Mouse (Mus musculus) midbrain, embryonic 15.5 days (tissue): ENCODE measurements around the gene Memo1. TPM values are rescaled to one million over a fixed set of nuclear protein-coding genes. Genes with fewer than 3 reads are reported as not detected.
"Not testable (repeated sequence)": the region's sequence is repeated elsewhere in the genome, so short reads cannot be mapped to it uniquely, and the experiment has no call there.

Experiments
- ATAC-seq: fragments of 200-750 bp; cut with Nextera tagmentation; replicated peaks from 2 replicates; pipeline ENCODE4 v1.8.0; 2017; ENCODE audit warnings: moderate TSS enrichment
- H3K27ac ChIP-seq: fragments of 300-500 bp; sonication (generic); 2 replicates; pipeline ENCODE4 v1.5.1; 2015; ENCODE audit warnings: mild to moderate bottlenecking, inconsistent platforms
- H3K27me3 ChIP-seq: fragments of 300-500 bp; sonication (generic); replicated peaks from 2 replicates; pipeline ENCODE4 v1.6.1; 2015; ENCODE audit warnings: inconsistent platforms
- H3K36me3 ChIP-seq: fragments of 300-500 bp; sonication (generic); replicated peaks from 2 replicates; pipeline ENCODE4 v1.6.1; 2015; ENCODE audit warnings: inconsistent platforms
- H3K4me1 ChIP-seq: fragments of 300-500 bp; sonication (generic); 2 replicates; pipeline ENCODE4 v1.6.1; 2015; ENCODE audit warnings: inconsistent platforms
- H3K4me2 ChIP-seq: fragments of 300-500 bp; sonication (generic); 2 replicates; pipeline ENCODE4 v1.6.1; 2015; ENCODE audit warnings: inconsistent platforms, mild to moderate bottlenecking, moderate library complexity
- H3K4me3 ChIP-seq: fragments of 300-500 bp; sonication (generic); 2 replicates; pipeline ENCODE4 v1.5.1; 2015; ENCODE audit warnings: mild to moderate bottlenecking, inconsistent platforms
- H3K9ac ChIP-seq: fragments of 300-500 bp; sonication (generic); 2 replicates; pipeline ENCODE4 v1.6.1; 2015; ENCODE audit warnings: mild to moderate bottlenecking, inconsistent platforms
- H3K9me3 ChIP-seq: fragments of 300-500 bp; sonication (generic); 2 replicates; pipeline ENCODE4 v1.6.1; 2016; ENCODE audit warnings: inconsistent platforms
- WGBS: fragments of 180-500 bp; shearing (Covaris S2); methylation state at CpG from one replicate; pipeline ENCODE4 v1.1.7; 2015; ENCODE audit warnings: mixed read lengths; 5-methylcytosine and 5-hydroxymethylcytosine counted together
- polyA plus RNA-seq: library from polyadenylated mRNA; unstranded; fragments of >200 nt; fragmentation: Nextera tagmentation; extraction: Ambion mirVana; gene quantifications from 2 replicates; pipeline ENCODE4 v1.2.1, GENCODE M21; 2015

Memo1 gene
- polyA plus RNA-seq, 1 experiment from 2014 or later, result 57.8 TPM

- 56% methylated on average over 5 of the region's 5 CpGs for WGBS
- Histone ChIP-seq H3K4me2 (no peak overlapping the region), H3K9ac (no peak overlapping the region), H3K4me1 (no peaks in the 10 kb centered on the region), H3K4me3 (no peak overlapping the region), H3K27ac (no peak overlapping the region), H3K36me3 (no peaks in the 10 kb centered on the region), H3K9me3 (no peaks in the 10 kb centered on the region), H3K27me3 (no peaks in the 10 kb centered on the region)
- ATAC-seq, result no peak
Observed at GRCm38 (mm10) chr17:74209143-74209908, 86.0 kb downstream of the Memo1 start.

- H3K27me3 ChIP-seq, result no peaks in the 10 kb centered on the region
- no peaks in the 10 kb centered on the region for H3K36me3 ChIP-seq
- WGBS, result 56% methylated on average over 2 of the region's 2 CpGs
- no peaks in the 10 kb centered on the region for H3K9me3 ChIP-seq
- ATAC-seq, result no peak
- H3K4me2 ChIP-seq, result no peak overlapping the region
- no peaks in the 10 kb centered on the region for H3K4me1 ChIP-seq
- H3K4me3 ChIP-seq, result no peak overlapping the region
- no peak overlapping the region for H3K27ac ChIP-seq
- H3K9ac ChIP-seq, result no peak overlapping the region
Observed at GRCm38 (mm10) chr17:74195943-74196342, 99.4 kb downstream of the Memo1 start.

GRCm38 (mm10) chr17:74194755-74195154, 100.6 kb downstream of the Memo1 start:
- H3K27ac ChIP-seq, result no peak overlapping the region
- no peaks in the 10 kb centered on the region for H3K4me1 ChIP-seq
- no peaks in the 10 kb centered on the region for H3K27me3 ChIP-seq
- WGBS, result 80% methylated on average over 9 of the region's 9 CpGs
- H3K9me3 ChIP-seq, result no peaks in the 10 kb centered on the region
- no peak overlapping the region for H3K4me2 ChIP-seq
- H3K4me3 ChIP-seq, result no peak overlapping the region
- H3K9ac ChIP-seq, result no peak overlapping the region
- no peaks in the 10 kb centered on the region for H3K36me3 ChIP-seq
- ATAC-seq, result no peak

- Histone ChIP-seq H3K27ac (no peak overlapping the region), H3K4me2 (no peak overlapping the region), H3K9me3 (no peaks in the 10 kb centered on the region), H3K4me1 (no peaks in the 10 kb centered on the region), H3K9ac (no peak overlapping the region), H3K36me3 (no peaks in the 10 kb centered on the region), H3K4me3 (no peak overlapping the region), H3K27me3 (no peaks in the 10 kb centered on the region)
- no peak for ATAC-seq
- 71% methylated on average over 1 of the region's 1 CpGs for WGBS
Observed at GRCm38 (mm10) chr17:74193463-74193862, 101.9 kb downstream of the Memo1 start.

GRCm38 (mm10) chr17:74191446-74191845, 103.9 kb downstream of the Memo1 start:
- Histone ChIP-seq H3K9ac (no peak overlapping the region), H3K27me3 (no peaks in the 10 kb centered on the region), H3K4me1 (no peaks in the 10 kb centered on the region), H3K4me3 (no peak overlapping the region), H3K9me3 (no peaks in the 10 kb centered on the region), H3K36me3 (no peaks in the 10 kb centered on the region), H3K4me2 (no peak overlapping the region), H3K27ac (no peak overlapping the region)
- ATAC-seq, result no peak
- WGBS, result 73% methylated on average over 5 of the region's 5 CpGs

- Histone ChIP-seq H3K36me3 (no peaks in the 10 kb centered on the region), H3K4me2 (no peak overlapping the region), H3K9me3 (no peaks in the 10 kb centered on the region), H3K4me1 (no peaks in the 10 kb centered on the region), H3K27me3 (no peaks in the 10 kb centered on the region), H3K27ac (no peak overlapping the region), H3K4me3 (no peak overlapping the region), H3K9ac (no peak overlapping the region)
- 69% methylated on average over 5 of the region's 5 CpGs for WGBS
- ATAC-seq, result 0 out of 2 replicates have a peak, but pooled peaks have one; percentile 39
Observed at GRCm38 (mm10) chr17:74186197-74186596, 109.1 kb downstream of the Memo1 start.

- ATAC-seq, result no peak
- 92% methylated on average over 1 of the region's 1 CpGs for WGBS
Observed at GRCm38 (mm10) chr17:74184739-74185138, 110.6 kb downstream of the Memo1 start.

GRCm38 (mm10) chr17:74180889-74181288, 114.4 kb downstream of the Memo1 start:
- no peaks in the 10 kb centered on the region for H3K27me3 ChIP-seq
- H3K4me3 ChIP-seq, result no peak overlapping the region
- no peak overlapping the region for H3K4me2 ChIP-seq
- H3K9me3 ChIP-seq, result no peaks in the 10 kb centered on the region
- no peaks in the 10 kb centered on the region for H3K4me1 ChIP-seq
- H3K36me3 ChIP-seq, result no peaks in the 10 kb centered on the region
- H3K27ac ChIP-seq, result no peak overlapping the region
- H3K9ac ChIP-seq, result no peak overlapping the region
- no peak for ATAC-seq

More at GRCm38 (mm10) chr17:74184739-74185138, 110.6 kb downstream of the Memo1 start:
- H3K4me2 ChIP-seq, result no peak overlapping the region
- no peaks in the 10 kb centered on the region for H3K4me1 ChIP-seq
- no peaks in the 10 kb centered on the region for H3K27me3 ChIP-seq
- no peak overlapping the region for H3K9ac ChIP-seq
- no peak overlapping the region for H3K4me3 ChIP-seq
- no peak overlapping the region for H3K27ac ChIP-seq
- no peaks in the 10 kb centered on the region for H3K36me3 ChIP-seq
- H3K9me3 ChIP-seq, result no peaks in the 10 kb centered on the region

- not testable (repeated sequence) for ATAC-seq, H3K27me3 ChIP-seq, H3K9me3 ChIP-seq
Observed at GRCm38 (mm10) chr17:74179640-74180039, 115.7 kb downstream of the Memo1 start.

GRCm38 (mm10) chr17:74173726-74174125, 121.6 kb downstream of the Memo1 start:
- no peak overlapping the region for H3K4me3 ChIP-seq
- no peaks in the 10 kb centered on the region for H3K4me1 ChIP-seq
- H3K9ac ChIP-seq, result no peak overlapping the region
- no peaks in the 10 kb centered on the region for H3K36me3 ChIP-seq
- ATAC-seq, result no peak
- no peak overlapping the region for H3K4me2 ChIP-seq
- no peaks in the 10 kb centered on the region for H3K27me3 ChIP-seq
- no peak overlapping the region for H3K27ac ChIP-seq
- H3K9me3 ChIP-seq, result no peaks in the 10 kb centered on the region

More at GRCm38 (mm10) chr17:74179640-74180039, 115.7 kb downstream of the Memo1 start:
- H3K4me2 ChIP-seq, H3K9ac ChIP-seq, H3K4me3 ChIP-seq, H3K4me1 ChIP-seq, H3K27ac ChIP-seq, H3K36me3 ChIP-seq: not testable (repeated sequence)
- 93% methylated on average over 2 of the region's 2 CpGs for whole genome bisulfite sequencing

GRCm38 (mm10) chr17:74172834-74173233, 122.5 kb downstream of the Memo1 start:
- no peaks in the 10 kb centered on the region for H3K27me3 ChIP-seq
- no peak overlapping the region for H3K4me3 ChIP-seq
- no peak overlapping the region for H3K4me2 ChIP-seq
- H3K27ac ChIP-seq, result no peak overlapping the region
- ATAC-seq, result no peak
- no peak overlapping the region for H3K9ac ChIP-seq
- H3K9me3 ChIP-seq, result no peaks in the 10 kb centered on the region
- no peaks in the 10 kb centered on the region for H3K36me3 ChIP-seq
- WGBS, result 93% methylated on average over 1 of the region's 1 CpGs
- H3K4me1 ChIP-seq, result no peaks in the 10 kb centered on the region

- H3K4me2 ChIP-seq, result peak overlapping the region; percentile 59
- H3K4me3 ChIP-seq, result peak overlapping the region; percentile 39
- peak; percentile 96 for ATAC-seq
- WGBS, result under 1% methylated on average over 9 of the region's 9 CpGs
- no peaks in the 10 kb centered on the region for H3K27me3 ChIP-seq
- peak overlapping the region; percentile 43 for H3K9ac ChIP-seq
- no peaks in the 10 kb centered on the region for H3K36me3 ChIP-seq
- H3K9me3 ChIP-seq, result no peaks in the 10 kb centered on the region
- 0 out of 2 replicates have a peak overlapping the region, but pooled peaks have one; percentile 48 for H3K27ac ChIP-seq
- H3K4me1 ChIP-seq, result peaks cover 4% of the 10 kb centered on the region; the same call in 1 of the 2 replicates
Observed at GRCm38 (mm10) chr17:74159443-74159894, 135.9 kb downstream of the Memo1 start.

GRCm38 (mm10) chr17:74158161-74158560, 137.2 kb downstream of the Memo1 start:
- no peak overlapping the region for H3K4me2 ChIP-seq
- no peak overlapping the region for H3K4me3 ChIP-seq
- ATAC-seq, result no peak
- H3K27ac ChIP-seq, result no peak overlapping the region
- H3K9ac ChIP-seq, result no peak overlapping the region
- H3K4me1 ChIP-seq, result peaks cover 4% of the 10 kb centered on the region; the same call in 1 of the 2 replicates
- no peaks in the 10 kb centered on the region for H3K36me3 ChIP-seq
- H3K27me3 ChIP-seq, result no peaks in the 10 kb centered on the region
- H3K9me3 ChIP-seq, result no peaks in the 10 kb centered on the region
- WGBS, result 95% methylated on average over 3 of the region's 3 CpGs
